Comparison of ENCODE assay signal across 10 mouse cellular contexts in the genomic region with DNA sequence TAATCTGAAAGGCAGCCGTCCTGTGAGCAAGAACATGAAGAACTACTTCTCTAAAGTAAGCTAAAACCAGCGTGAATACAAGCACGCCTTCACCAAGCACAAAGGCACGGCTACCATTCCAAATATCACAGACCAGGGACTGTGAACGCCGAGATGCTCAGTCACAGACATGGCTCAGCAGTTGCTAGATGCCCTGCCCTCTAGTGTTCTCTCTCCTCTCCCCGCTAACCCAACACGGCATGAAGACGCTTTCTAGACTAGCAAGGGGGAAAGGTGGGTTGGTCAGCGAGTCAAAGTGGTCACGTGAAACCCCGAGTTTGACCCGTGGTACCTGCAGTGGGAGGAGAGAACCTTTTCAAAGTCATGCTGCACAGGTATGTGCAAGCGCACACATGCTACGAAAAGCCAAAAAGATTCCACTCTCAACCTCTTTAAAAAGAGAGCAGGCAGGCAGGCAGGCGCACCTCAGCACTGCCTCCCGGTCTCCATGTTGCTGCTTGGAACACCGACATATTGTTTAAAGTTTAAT. TPM values are rescaled to one million over a fixed set of nuclear protein-coding genes. Genes with fewer than 3 reads are reported as not detected.
DNase-seq lines count a peak whose midpoint lies in the region; ATAC-seq and TF ChIP-seq lines count a peak whose summit lies in the region.
"Had no signal": no experiment of that assay in that cellular context is flagged by ENCODE, and none has a peak within 500 bp of the region (broad histone marks: within the 10 kb centered on the region; RNA-seq: fewer than 3 reads in every experiment).

No protein-coding gene starts in this region.

- TF ChIP-seq POLR2A in cortical plate, adult 2 months (IDR thresholded peaks at IDR 0.05; ENCODE audit: extremely low read depth, insufficient read depth, low read length): no peak

- ATAC-seq in cerebellum, adult (ENCODE audit: insufficient number of reproducible peaks, low FRiP score, low TSS enrichment): peak; percentile 51; the same call in 1 of the 2 replicates

- TF ChIP-seq CTCF in layer of hippocampus, adult 2 months (conservative IDR thresholded peaks at IDR 0.05): peak; percentile 67
- TF ChIP-seq CTCF in cortical plate, adult 2 months (IDR thresholded peaks at IDR 0.05; ENCODE audit: extremely low read depth, insufficient read depth, low read length): peak; percentile 37

- peak overlapping the region; percentile 89 for H3K27ac ChIP-seq in layer of hippocampus, adult 2 months
- 0 out of 2 replicates have a peak overlapping the region, but pooled peaks have one; percentile 66 for H3K27ac ChIP-seq in cortical plate, adult 2 months (ENCODE audit: insufficient read depth, low read length)
- H3K27ac ChIP-seq: embryonic facial prominence, embryonic 10.5 days had no signal

- peak overlapping the region; percentile 28; the same call in 1 of the 2 replicates for H3K4me3 ChIP-seq in layer of hippocampus, adult 2 months
- no peak overlapping the region; the same call in 1 of the 2 replicates for H3K4me3 ChIP-seq in cortical plate, adult 2 months (ENCODE audit: insufficient read depth, low read length)
- H3K4me3 ChIP-seq: embryonic facial prominence, embryonic 10.5 days; heart, embryonic 12.5 days had no signal

- peaks cover 14% of the 10 kb centered on the region for H3K4me1 ChIP-seq in cortical plate, adult 2 months (ENCODE audit: control insufficient read depth, insufficient read depth, low read length)
- H3K4me1 ChIP-seq: embryonic facial prominence, embryonic 10.5 days had no signal

- no peak for DNase-seq in cerebellum, postnatal 4 days (ENCODE audit: low spot score in 2 of 2)
- DNase-seq in layer of hippocampus, adult 2 months (ENCODE audit: low spot score in 2 of 2): no peak
- no peak for DNase-seq in layer of hippocampus, postnatal 14 days (ENCODE audit: low spot score in 2 of 2)
- peak; percentile 60 for DNase-seq in ZHBTc4 (ENCODE audit: low read depth, low spot score)
- DNase-seq in ovary, adult 18-20 months (ENCODE audit: low spot score): no peak
- DNase-seq in spleen, adult 18-20 months: no peak

RNA-seq across cellular contexts. Expression of gene Dync1li2, which starts 8.0 kb away (rescaled TPM):
- total RNA-seq in layer of hippocampus, adult 2 months (2021): 100 to 1,000 TPM; 272 to 275 TPM
- total RNA-seq in layer of hippocampus, postnatal 14 days (2021): 100 to 1,000 TPM; 246 to 252 TPM
- polyA plus RNA-seq in cortical plate, adult 2 months (2012; rRNA removed): 161 and 170 TPM in 2 replicates

RNA-seq across cellular contexts. Expression of gene Cmtm4, which starts 39.3 kb away (rescaled TPM):
- total RNA-seq in layer of hippocampus, adult 2 months (2021): 10 to 100 TPM; 59.9 to 62.3 TPM
- total RNA-seq in layer of hippocampus, postnatal 14 days (2021): 10 to 100 TPM; 49.0 to 53.7 TPM
- 45.7 and 46.2 TPM in 2 replicates for polyA plus RNA-seq in cortical plate, adult 2 months (2012; rRNA removed)
